Mouse (Mus musculus): ENCODE measurements at regions not wholly inside any gene's neighbourhood (a gene's known extent, or its start where the extent isn't known, plus 50 kb on each side); places are given as distances from the start of the nearest gene placed in this dataset.

DNA sequence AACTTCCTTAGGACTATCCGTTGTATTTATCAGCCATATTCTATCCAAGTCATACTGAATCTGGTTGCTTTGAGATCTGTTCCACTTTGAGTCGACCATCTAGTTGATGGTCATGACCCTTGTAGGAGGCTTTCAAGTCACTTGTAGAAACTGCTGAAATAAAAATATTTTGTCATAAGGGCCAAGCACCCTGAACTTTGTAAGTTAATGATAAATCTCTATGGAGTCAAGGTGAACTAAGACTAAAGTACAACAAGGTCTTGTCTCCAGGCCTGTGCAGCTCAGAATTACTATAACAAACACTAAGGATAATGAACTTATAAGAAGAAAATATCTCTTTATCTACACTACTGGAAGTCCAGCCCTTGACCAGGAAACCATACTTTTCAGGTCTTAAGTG lies 193.8 kb upstream of the Plxna2 start:
- TF ChIP-seq CTCF (IDR thresholded peaks at IDR 0.05; ENCODE audit: extremely low read depth, insufficient read depth, low read length), result no peak
- TF ChIP-seq POLR2A (IDR thresholded peaks at IDR 0.05; ENCODE audit: extremely low read depth, insufficient read depth, low read length), result no peak

Data from cortical plate, adult 2 months (tissue).